Mouse (Mus musculus) liver, postnatal 0 days (tissue): ENCODE measurements around the gene Nrip1.

Experiments
- CTCF ChIP-seq: sonication (generic); IDR thresholded peaks from 2 replicates; pipeline ENCODE4 v1.5.1; 2016; ENCODE audit warnings: antibody characterized with exemption, low read depth
- EP300 ChIP-seq: IDR thresholded peaks from 2 replicates; pipeline ENCODE4 v1.6.1; 2016; ENCODE audit warnings: antibody characterized with exemption, low read depth, mild to moderate bottlenecking

GRCm38 (mm10) chr16:76323594-76324307 is 49.9 kb downstream of the Nrip1 start:
- no peak for TF ChIP-seq CTCF
- peak; percentile 97 for TF ChIP-seq EP300
